Mouse (Mus musculus): ENCODE results near the gene Irf4. TPM values are rescaled to one million over a fixed set of nuclear protein-coding genes. Genes with fewer than 3 reads are reported as not detected.

Irf4 gene
- polyA plus RNA-seq, 1 experiment from 2014 or later: 0.07 TPM

- Histone ChIP-seq H3K4me2 (replicated peaks) (no peak overlapping the region), H3K27me3 (peaks cover 34% of the 10 kb centered on the region), H3K4me3 (replicated peaks) (no peak overlapping the region), H3K27ac (no peak overlapping the region), H3K9me3 (no peaks in the 10 kb centered on the region), H3K36me3 (no peaks in the 10 kb centered on the region), H3K4me1 (replicated peaks) (peaks cover 8% of the 10 kb centered on the region), H3K9ac (replicated peaks) (no peak overlapping the region)
- ATAC-seq: no peak
- 84% methylated on average over 10 of the region's 10 CpGs for WGBS
Measured at GRCm38 (mm10) chr13:30754825-30755476, 5.9 kb downstream of the Irf4 start.

GRCm38 (mm10) chr13:30755577-30755976 lies 6.6 kb downstream of the Irf4 start:
- no peak for ATAC-seq
- Histone ChIP-seq H3K27me3 (peaks cover 27% of the 10 kb centered on the region), H3K9me3 (no peaks in the 10 kb centered on the region), H3K9ac (replicated peaks) (no peak overlapping the region), H3K4me3 (replicated peaks) (no peak overlapping the region), H3K4me2 (replicated peaks) (no peak overlapping the region), H3K36me3 (no peaks in the 10 kb centered on the region), H3K27ac (no peak overlapping the region), H3K4me1 (replicated peaks) (peaks cover 2% of the 10 kb centered on the region)
- 76% methylated on average over 3 of the region's 3 CpGs for WGBS

- no peak overlapping the region for H3K27ac ChIP-seq
- H3K36me3 ChIP-seq: no peaks in the 10 kb centered on the region
- H3K4me3 ChIP-seq (replicated peaks): no peak overlapping the region
- H3K9ac ChIP-seq (replicated peaks): no peak overlapping the region
- WGBS: 79% methylated on average over 9 of the region's 9 CpGs
- ATAC-seq: no peak
- H3K9me3 ChIP-seq: no peaks in the 10 kb centered on the region
- peaks cover 22% of the 10 kb centered on the region for H3K27me3 ChIP-seq
- no peaks in the 10 kb centered on the region for H3K4me1 ChIP-seq (replicated peaks)
- H3K4me2 ChIP-seq (replicated peaks): no peak overlapping the region
Measured at GRCm38 (mm10) chr13:30755998-30756639, 7.1 kb downstream of the Irf4 start.

- no peaks in the 10 kb centered on the region for H3K36me3 ChIP-seq
- WGBS: 88% methylated on average over 14 of the region's 14 CpGs
- H3K27ac ChIP-seq: no peak overlapping the region
- peaks cover 9% of the 10 kb centered on the region for H3K27me3 ChIP-seq
- no peak for ATAC-seq
- no peaks in the 10 kb centered on the region for H3K4me1 ChIP-seq (replicated peaks)
- no peak overlapping the region for H3K4me3 ChIP-seq (replicated peaks)
- no peak overlapping the region for H3K9ac ChIP-seq (replicated peaks)
- H3K9me3 ChIP-seq: no peaks in the 10 kb centered on the region
- no peak overlapping the region for H3K4me2 ChIP-seq (replicated peaks)
Measured at GRCm38 (mm10) chr13:30757264-30757900, 8.4 kb downstream of the Irf4 start.

- no peak for ATAC-seq
Measured at GRCm38 (mm10) chr13:30758789-30759381, 9.9 kb downstream of the Irf4 start.

GRCm38 (mm10) chr13:30760374-30761090 lies 11.5 kb downstream of the Irf4 start:
- WGBS: 85% methylated on average over 3 of the region's 3 CpGs
- Histone ChIP-seq H3K27ac (no peak overlapping the region), H3K9me3 (no peaks in the 10 kb centered on the region), H3K36me3 (no peaks in the 10 kb centered on the region), H3K4me1 (replicated peaks) (no peaks in the 10 kb centered on the region), H3K4me2 (replicated peaks) (no peak overlapping the region), H3K9ac (replicated peaks) (no peak overlapping the region), H3K27me3 (no peaks in the 10 kb centered on the region), H3K4me3 (replicated peaks) (no peak overlapping the region)
- ATAC-seq: no peak

More at GRCm38 (mm10) chr13:30758789-30759381, 9.9 kb downstream of the Irf4 start:
- Histone ChIP-seq H3K36me3 (no peaks in the 10 kb centered on the region), H3K9me3 (no peaks in the 10 kb centered on the region), H3K4me2 (replicated peaks) (no peak overlapping the region), H3K4me3 (replicated peaks) (no peak overlapping the region), H3K9ac (replicated peaks) (no peak overlapping the region), H3K4me1 (replicated peaks) (no peaks in the 10 kb centered on the region), H3K27ac (no peak overlapping the region), H3K27me3 (no peaks in the 10 kb centered on the region)
- 77% methylated on average over 11 of the region's 11 CpGs for WGBS

- no peak for ATAC-seq
- Histone ChIP-seq H3K4me2 (replicated peaks) (no peak overlapping the region), H3K4me1 (replicated peaks) (no peaks in the 10 kb centered on the region), H3K27ac (no peak overlapping the region), H3K9me3 (no peaks in the 10 kb centered on the region), H3K36me3 (no peaks in the 10 kb centered on the region), H3K4me3 (replicated peaks) (no peak overlapping the region), H3K9ac (replicated peaks) (no peak overlapping the region), H3K27me3 (no peaks in the 10 kb centered on the region)
- WGBS: 90% methylated on average over 8 of the region's 8 CpGs
Measured at GRCm38 (mm10) chr13:30761151-30761631, 12.2 kb downstream of the Irf4 start.

- H3K27me3 ChIP-seq: no peaks in the 10 kb centered on the region
- no peak overlapping the region for H3K4me2 ChIP-seq (replicated peaks)
- WGBS: 84% methylated on average over 4 of the region's 4 CpGs
- H3K9ac ChIP-seq (replicated peaks): no peak overlapping the region
- no peaks in the 10 kb centered on the region for H3K9me3 ChIP-seq
- H3K27ac ChIP-seq: no peak overlapping the region
- no peak overlapping the region for H3K4me3 ChIP-seq (replicated peaks)
- ATAC-seq: no peak
- H3K4me1 ChIP-seq (replicated peaks): no peaks in the 10 kb centered on the region
- H3K36me3 ChIP-seq: no peaks in the 10 kb centered on the region
Measured at GRCm38 (mm10) chr13:30762224-30762623, 13.2 kb downstream of the Irf4 start.

- no peaks in the 10 kb centered on the region for H3K4me1 ChIP-seq (replicated peaks)
- no peaks in the 10 kb centered on the region for H3K9me3 ChIP-seq
- 86% methylated on average over 8 of the region's 8 CpGs for WGBS
- H3K27ac ChIP-seq: no peak overlapping the region
- H3K27me3 ChIP-seq: no peaks in the 10 kb centered on the region
- no peak for ATAC-seq
- no peak overlapping the region for H3K9ac ChIP-seq (replicated peaks)
- no peak overlapping the region for H3K4me2 ChIP-seq (replicated peaks)
- no peaks in the 10 kb centered on the region for H3K36me3 ChIP-seq
- H3K4me3 ChIP-seq (replicated peaks): no peak overlapping the region
Measured at GRCm38 (mm10) chr13:30764014-30764740, 15.2 kb downstream of the Irf4 start.

GRCm38 (mm10) chr13:30765906-30766305 lies 16.9 kb downstream of the Irf4 start:
- whole genome bisulfite sequencing: 91% methylated on average over 5 of the region's 5 CpGs
- Histone ChIP-seq H3K4me1 (replicated peaks) (no peaks in the 10 kb centered on the region), H3K36me3 (no peaks in the 10 kb centered on the region), H3K9me3 (no peaks in the 10 kb centered on the region), H3K27me3 (no peaks in the 10 kb centered on the region), H3K27ac (no peak overlapping the region), H3K4me2 (replicated peaks) (no peak overlapping the region), H3K4me3 (replicated peaks) (no peak overlapping the region), H3K9ac (replicated peaks) (no peak overlapping the region)
- no peak for ATAC-seq
